Mouse (Mus musculus) midbrain, embryonic 14.5 days (tissue): ENCODE results near the gene Ddc. TPM values are rescaled to one million over a fixed set of nuclear protein-coding genes. Genes with fewer than 3 reads are reported as not detected.
A peak's percentile ranks its signal among the peaks of the same experiment; 100 is the strongest.

Experiments used
- ATAC-seq: fragments of 200-750 bp; cut with Nextera tagmentation; 2 replicates; pipeline ENCODE4 v1.8.0; 2017; ENCODE audit warnings: moderate number of reproducible peaks, moderate library complexity; ENCODE audit not compliant: low FRiP score, low TSS enrichment
- DNase-seq: peaks from one replicate; pipeline ENCODE4 v3.0.0-alpha.2; 2015
- H3K27ac ChIP-seq: fragments of 300-500 bp; sonication (generic); replicated peaks from 2 replicates; pipeline ENCODE4 v1.5.1; 2014; ENCODE audit warnings: mild to moderate bottlenecking, low read depth, low read length, moderate library complexity
- H3K27me3 ChIP-seq: fragments of 300-500 bp; sonication (generic); 2 replicates; pipeline ENCODE4 v1.6.1; 2014; ENCODE audit warnings: low read length, control low read depth, mixed read lengths; ENCODE audit not compliant: control insufficient read depth, insufficient read depth
- H3K36me3 ChIP-seq: fragments of 300-500 bp; sonication (generic); 2 replicates; pipeline ENCODE4 v1.6.1; 2014; ENCODE audit warnings: low read length, control low read depth; ENCODE audit not compliant: control insufficient read depth, insufficient read depth
- H3K4me1 ChIP-seq: fragments of 300-500 bp; sonication (generic); 2 replicates; pipeline ENCODE4 v1.6.1; 2014; ENCODE audit warnings: mild to moderate bottlenecking, antibody characterized with exemption, low read length, control low read depth; ENCODE audit not compliant: control insufficient read depth, insufficient read depth
- H3K4me2 ChIP-seq: fragments of 300-500 bp; sonication (generic); 2 replicates; pipeline ENCODE4 v1.6.1; 2014; ENCODE audit warnings: mild to moderate bottlenecking, low read length, moderate library complexity
- H3K4me3 ChIP-seq: fragments of 300-500 bp; sonication (generic); replicated peaks from 2 replicates; pipeline ENCODE4 v1.5.1; 2014; ENCODE audit warnings: low read depth, low read length
- H3K9ac ChIP-seq: fragments of 300-500 bp; sonication (generic); replicated peaks from 2 replicates; pipeline ENCODE4 v1.6.1; 2014; ENCODE audit warnings: mild to moderate bottlenecking, low read length, moderate library complexity
- H3K9me3 ChIP-seq: fragments of 300-500 bp; sonication (generic); 2 replicates; pipeline ENCODE4 v1.6.1; 2016; ENCODE audit warnings: low read length, control low read depth, mixed read lengths; ENCODE audit not compliant: control insufficient read depth
- WGBS: fragments of 180-500 bp; shearing (Covaris S2); extraction: QIAGEN DNeasy Blood & Tissue Kit; methylation state at CpG from one replicate; pipeline ENCODE4 v1.1.7; 2014; 5-methylcytosine and 5-hydroxymethylcytosine counted together
- polyA plus RNA-seq: library from polyadenylated mRNA; unstranded; fragments of >200 nt; fragmentation: Nextera tagmentation; extraction: Ambion mirVana; gene quantifications from 2 replicates; pipeline ENCODE4 v1.2.1, GENCODE M21; 2014

Ddc gene
- polyA plus RNA-seq, 1 experiment from 2014 or later = 25.3 TPM

- WGBS = 58% methylated on average over 13 of the region's 13 CpGs
- Histone ChIP-seq H3K4me2 (no peak overlapping the region), H3K9me3 (no peaks in the 10 kb centered on the region), H3K4me3 (no peak overlapping the region), H3K4me1 (peaks cover 8% of the 10 kb centered on the region), H3K27ac (peak overlapping the region; percentile 49), H3K36me3 (no peaks in the 10 kb centered on the region), H3K9ac (no peak overlapping the region; the same call in 1 of the 2 replicates), H3K27me3 (no peaks in the 10 kb centered on the region)
- ATAC-seq = no peak
- no peak for DNase-seq
Measured at GRCm38 (mm10) chr11:11849513-11850311, 48.2 kb downstream of the Ddc start.

- Histone ChIP-seq H3K27ac (no peak overlapping the region), H3K36me3 (no peaks in the 10 kb centered on the region)
- 94% methylated on average over 4 of the region's 4 CpGs for WGBS
Measured at GRCm38 (mm10) chr11:11848467-11848866, 49.5 kb downstream of the Ddc start.

DNA sequence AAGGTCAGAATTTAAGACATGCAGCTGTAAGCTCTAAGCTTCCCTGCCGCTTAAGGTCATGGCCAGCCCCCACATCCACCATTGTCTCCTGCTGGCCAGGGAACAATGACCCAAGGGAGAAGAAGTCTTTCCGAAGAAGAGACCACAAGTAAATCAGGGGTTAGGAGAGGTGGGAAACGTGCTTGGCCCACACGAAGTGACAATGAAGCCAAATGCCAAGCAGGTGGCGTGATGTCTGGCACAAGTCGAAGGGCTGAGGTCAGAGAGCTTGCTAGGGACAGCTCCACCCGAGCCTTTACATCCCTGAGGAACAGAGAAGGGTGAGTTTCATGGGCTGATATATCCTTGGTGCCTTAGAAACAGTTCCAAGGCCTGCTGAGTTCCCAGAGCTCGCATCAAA is 52.9 kb downstream of the Ddc start:
- DNase-seq (no peak), ATAC-seq (no peak)
- no peak overlapping the region for H3K4me3 ChIP-seq
- H3K9me3 ChIP-seq = no peaks in the 10 kb centered on the region
- H3K27ac ChIP-seq = no peak overlapping the region
- no peak overlapping the region for H3K4me2 ChIP-seq
- peaks cover 4% of the 10 kb centered on the region; the same call in 1 of the 2 replicates for H3K4me1 ChIP-seq
- WGBS = 58% methylated on average over 8 of the region's 8 CpGs
- no peaks in the 10 kb centered on the region for H3K36me3 ChIP-seq
- no peak overlapping the region for H3K9ac ChIP-seq
- H3K27me3 ChIP-seq = no peaks in the 10 kb centered on the region

More at GRCm38 (mm10) chr11:11848467-11848866, 49.5 kb downstream of the Ddc start:
- Histone ChIP-seq H3K4me3 (no peak overlapping the region), H3K9me3 (no peaks in the 10 kb centered on the region), H3K9ac (no peak overlapping the region), H3K27me3 (no peaks in the 10 kb centered on the region), H3K4me1 (peaks cover 11% of the 10 kb centered on the region), H3K4me2 (no peak overlapping the region)
- no peak for DNase-seq
- ATAC-seq = no peak

DNA sequence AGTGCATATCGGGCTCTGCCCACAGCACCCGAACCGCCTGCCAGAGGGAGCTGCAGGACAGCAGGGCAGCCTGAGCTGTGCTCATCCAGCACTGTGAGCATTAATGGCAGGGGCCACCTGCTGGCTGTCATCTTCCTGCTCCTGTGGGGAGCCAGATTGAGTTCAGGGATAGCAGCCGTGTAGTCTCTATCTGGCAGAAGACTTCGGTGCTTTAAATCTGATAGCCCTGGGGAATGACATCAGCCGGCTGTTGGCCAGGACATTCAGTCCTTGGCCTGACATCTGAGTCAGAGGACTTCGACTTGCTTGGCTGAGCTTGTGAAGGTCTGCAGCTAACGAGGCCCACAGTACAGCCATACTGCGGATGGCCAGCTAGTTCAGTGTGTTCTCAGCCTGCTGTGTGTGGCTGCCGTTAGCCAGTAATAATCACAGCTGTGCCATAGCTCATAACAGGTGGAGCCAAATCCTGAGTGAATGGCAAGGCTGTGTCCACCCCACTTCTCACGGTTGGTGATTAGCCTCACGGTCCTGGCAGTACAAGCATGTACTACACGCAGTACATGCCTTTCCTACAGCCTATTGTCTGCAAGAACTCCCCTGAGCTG is 53.5 kb downstream of the Ddc start:
- peak; percentile 46 for ATAC-seq
- DNase-seq = no peak
- WGBS = 33% methylated on average over 13 of the region's 13 CpGs

GRCm38 (mm10) chr11:11841590-11841989 is 56.4 kb downstream of the Ddc start:
- DNase-seq (no peak), ATAC-seq (no peak)
- Histone ChIP-seq H3K36me3 (no peaks in the 10 kb centered on the region), H3K4me2 (no peak overlapping the region), H3K4me1 (peaks cover 6% of the 10 kb centered on the region; the same call in 1 of the 2 replicates), H3K4me3 (no peak overlapping the region), H3K27me3 (no peaks in the 10 kb centered on the region), H3K27ac (no peak overlapping the region), H3K9me3 (no peaks in the 10 kb centered on the region), H3K9ac (no peak overlapping the region)
- WGBS = 85% methylated on average over 4 of the region's 4 CpGs

More for the DNA sequence above, 53.5 kb downstream of the Ddc start:
- no peaks in the 10 kb centered on the region for H3K36me3 ChIP-seq
- peaks cover 4% of the 10 kb centered on the region; the same call in 1 of the 2 replicates for H3K4me1 ChIP-seq
- H3K9me3 ChIP-seq = no peaks in the 10 kb centered on the region
- no peaks in the 10 kb centered on the region for H3K27me3 ChIP-seq
- H3K4me3 ChIP-seq = no peak overlapping the region
- peak overlapping the region; percentile 45; the same call in 1 of the 2 replicates for H3K27ac ChIP-seq
- H3K4me2 ChIP-seq = no peak overlapping the region
- no peak overlapping the region for H3K9ac ChIP-seq

GRCm38 (mm10) chr11:11840746-11841145 is 57.2 kb downstream of the Ddc start:
- no peak overlapping the region for H3K4me3 ChIP-seq
- no peak overlapping the region for H3K9ac ChIP-seq
- H3K36me3 ChIP-seq = no peaks in the 10 kb centered on the region
- H3K9me3 ChIP-seq = no peaks in the 10 kb centered on the region
- WGBS = 77% methylated on average over 2 of the region's 2 CpGs
- H3K4me2 ChIP-seq = no peak overlapping the region
- H3K27ac ChIP-seq = no peak overlapping the region
- DNase-seq = no peak
- H3K4me1 ChIP-seq = peaks cover 11% of the 10 kb centered on the region; the same call in 1 of the 2 replicates
- no peaks in the 10 kb centered on the region for H3K27me3 ChIP-seq
- ATAC-seq = no peak

DNA sequence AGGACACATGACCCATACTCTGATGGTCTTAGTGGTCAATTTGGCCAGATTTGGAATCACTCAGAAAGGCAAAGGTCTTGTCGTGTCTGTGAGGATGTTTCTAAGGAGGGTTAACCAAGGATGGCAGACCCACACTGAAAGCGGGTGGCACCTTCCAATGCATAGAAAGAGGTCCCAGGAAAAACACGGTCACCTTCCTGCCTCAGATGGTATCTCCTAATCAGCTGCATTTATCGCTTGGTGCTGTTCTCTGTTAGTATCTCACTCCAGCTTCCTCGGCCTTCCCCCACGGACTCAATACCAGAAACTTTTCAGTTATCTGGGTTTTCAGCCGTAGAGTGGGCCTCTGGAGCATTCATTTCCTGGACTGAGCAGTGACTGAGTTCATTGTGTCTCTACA is 58.1 kb downstream of the Ddc start:
- ATAC-seq = no peak
- H3K36me3 ChIP-seq = no peaks in the 10 kb centered on the region
- H3K9ac ChIP-seq = no peak overlapping the region
- H3K4me1 ChIP-seq = peaks cover 11% of the 10 kb centered on the region; the same call in 1 of the 2 replicates
- no peak overlapping the region for H3K4me2 ChIP-seq
- no peaks in the 10 kb centered on the region for H3K27me3 ChIP-seq
- WGBS = 94% methylated on average over 7 of the region's 7 CpGs
- H3K27ac ChIP-seq = no peak overlapping the region
- no peak overlapping the region for H3K4me3 ChIP-seq
- no peak for DNase-seq
- no peaks in the 10 kb centered on the region for H3K9me3 ChIP-seq

DNA sequence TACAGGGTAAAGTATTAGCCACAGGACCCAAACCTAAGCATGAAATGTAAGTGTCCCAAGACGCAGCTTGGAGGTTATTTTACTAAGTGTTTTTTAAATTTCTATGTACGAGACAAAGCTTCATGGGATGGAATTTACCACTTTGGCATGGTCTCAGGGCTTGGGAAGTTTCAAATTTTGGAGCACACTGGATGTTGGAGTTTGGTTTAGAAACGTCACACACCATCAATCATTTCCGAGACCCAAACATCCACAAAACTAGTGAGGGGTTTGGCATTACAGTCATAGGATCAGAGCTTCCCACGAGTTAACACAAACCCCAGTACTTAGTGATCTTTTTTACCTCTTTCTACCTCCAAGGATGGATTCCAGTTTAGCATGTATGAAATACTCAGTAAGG is 60.6 kb downstream of the Ddc start:
- WGBS = 93% methylated on average over 5 of the region's 5 CpGs
- no peak overlapping the region for H3K9ac ChIP-seq
- H3K4me2 ChIP-seq = no peak overlapping the region
- H3K27ac ChIP-seq = no peak overlapping the region
- no peaks in the 10 kb centered on the region for H3K27me3 ChIP-seq
- ATAC-seq = no peak
- no peak overlapping the region for H3K4me3 ChIP-seq
- no peaks in the 10 kb centered on the region for H3K36me3 ChIP-seq
- H3K9me3 ChIP-seq = no peaks in the 10 kb centered on the region
- 0 out of 2 replicates have a peak, but pooled peaks cover 7% of the 10 kb centered on the region for H3K4me1 ChIP-seq
- DNase-seq = no peak
